Mouse (Mus musculus) right cerebral cortex, adult 18-20 months (tissue): ENCODE measurements at regions not wholly inside any gene's neighbourhood (a gene's known extent, or its start where the extent isn't known, plus 50 kb on each side); places are given as distances from the start of the nearest gene placed in this dataset.
A peak's percentile ranks its signal among the peaks of the same experiment; 100 is the strongest.

Source experiments
- DNase-seq: peaks from one replicate; pipeline ENCODE4 v3.0.0; 2022; ENCODE audit warnings: mixed read lengths

DNA sequence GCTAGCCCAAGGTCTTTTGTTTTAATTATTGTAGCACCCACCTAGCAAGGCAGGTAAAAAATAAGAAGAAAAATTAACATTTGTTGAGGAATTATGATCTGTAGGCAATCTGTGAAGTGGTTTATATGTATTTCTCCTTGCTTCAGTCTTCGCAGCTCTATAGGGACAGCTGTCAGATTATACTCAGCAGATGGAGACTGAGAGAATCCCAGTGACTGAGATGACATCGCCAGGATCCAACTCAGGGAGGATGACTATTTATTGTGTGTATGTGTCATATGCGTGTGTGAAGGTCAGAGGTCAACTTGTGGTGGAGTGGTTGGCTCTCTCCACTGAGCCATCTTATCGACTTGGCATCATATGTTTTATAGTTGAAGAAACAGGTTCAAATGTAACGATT is 362.0 kb upstream of the Chd6 start:
- no peak for DNase-seq

DNA sequence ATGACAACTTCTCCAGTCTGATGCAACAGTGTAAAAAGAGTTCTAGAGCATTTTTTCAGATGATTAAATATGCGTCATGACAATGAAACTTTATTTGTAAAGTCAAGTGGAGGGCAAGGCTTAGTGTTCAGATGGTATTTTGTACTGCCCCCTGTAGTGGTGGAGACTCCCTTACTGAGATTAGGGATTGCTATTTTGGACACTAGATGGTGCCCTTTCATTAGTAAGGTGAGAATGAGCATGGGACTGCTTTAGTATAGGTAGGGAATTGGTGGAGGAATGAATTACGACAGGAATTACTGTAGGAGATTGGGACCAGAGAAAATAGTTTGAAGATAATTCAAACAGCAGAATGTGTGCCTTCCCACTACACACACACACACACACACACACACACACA is 361.1 kb upstream of the Chd6 start:
- DNase-seq: peak; percentile 28

DNA sequence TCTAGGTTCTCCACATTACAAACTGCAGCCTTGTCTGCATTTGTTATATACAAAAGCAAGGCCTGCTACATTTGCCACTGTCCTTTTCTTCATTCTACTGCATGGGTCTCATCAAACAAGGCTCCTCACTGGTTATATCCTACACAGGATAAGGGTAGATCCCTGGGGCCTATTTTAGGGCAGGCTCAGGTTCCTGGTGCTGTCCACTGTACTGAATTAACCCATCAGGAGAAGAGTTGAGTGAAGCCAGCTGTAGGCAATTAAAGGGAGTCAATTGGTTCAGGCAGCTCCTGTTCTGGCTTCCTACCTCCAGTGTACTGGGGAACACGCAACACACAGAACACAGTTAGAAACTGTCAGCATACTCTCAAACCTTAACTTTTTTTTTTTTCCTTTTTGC is 358.2 kb upstream of the Chd6 start:
- no peak for DNase-seq

DNA sequence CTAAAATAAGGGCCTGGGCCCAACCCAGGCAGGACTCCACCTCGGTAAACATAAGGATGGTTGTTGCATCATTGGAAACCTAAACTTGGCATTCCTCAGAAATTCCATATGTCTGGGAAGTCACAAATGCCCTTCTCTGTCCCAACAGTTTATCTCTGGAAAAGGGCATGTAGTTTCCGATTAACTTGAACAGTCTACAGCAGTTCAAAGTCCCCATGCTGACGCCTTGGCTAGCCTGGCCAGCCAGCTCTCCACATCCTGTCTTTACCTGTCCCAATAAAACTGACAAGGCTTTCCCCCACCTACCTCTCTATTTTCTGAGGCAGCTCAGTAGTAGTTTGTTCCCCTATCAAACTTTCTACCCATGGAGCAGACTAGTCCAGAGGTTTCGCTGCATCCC is 351.7 kb upstream of the Chd6 start:
- DNase-seq: no peak

DNA sequence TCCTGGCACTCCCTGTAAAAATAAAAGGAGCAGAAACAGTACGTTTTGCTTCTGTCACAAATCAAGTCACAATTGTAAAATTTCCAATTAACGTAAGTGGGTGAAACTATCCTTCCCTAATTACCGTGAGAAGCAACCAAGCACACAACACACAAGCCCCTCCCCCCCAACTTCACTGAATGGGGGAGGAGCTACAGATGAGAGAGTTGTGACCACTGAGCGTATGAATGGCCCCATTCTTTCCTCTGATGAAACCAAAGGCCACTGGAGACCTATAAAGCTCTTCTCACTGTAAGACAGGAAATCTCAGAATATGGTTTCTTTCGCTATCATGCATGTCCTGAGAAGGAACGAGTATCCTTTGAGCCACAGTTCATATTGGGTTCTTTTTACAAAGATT is 345.6 kb upstream of the Chd6 start:
- no peak for DNase-seq

DNA sequence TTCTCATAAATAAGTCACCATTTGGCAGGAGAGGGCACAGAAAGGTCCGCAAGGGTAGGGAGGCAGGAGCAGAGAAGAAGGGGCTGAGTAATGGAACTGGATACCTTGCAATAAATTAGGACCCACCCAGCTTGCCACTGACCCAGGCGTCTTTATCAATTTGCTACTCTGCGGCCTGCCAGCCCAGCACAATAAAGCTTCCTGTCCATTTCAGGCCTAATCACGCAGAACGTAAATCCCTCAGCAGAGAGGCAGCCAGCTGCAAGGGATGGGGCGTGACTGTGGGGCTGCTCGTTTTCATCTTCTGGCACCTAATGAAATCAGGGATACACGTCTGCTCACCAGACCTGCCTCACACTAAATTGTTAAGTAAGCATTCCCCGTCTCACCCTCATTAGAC is 324.9 kb upstream of the Chd6 start:
- no peak for DNase-seq

DNA sequence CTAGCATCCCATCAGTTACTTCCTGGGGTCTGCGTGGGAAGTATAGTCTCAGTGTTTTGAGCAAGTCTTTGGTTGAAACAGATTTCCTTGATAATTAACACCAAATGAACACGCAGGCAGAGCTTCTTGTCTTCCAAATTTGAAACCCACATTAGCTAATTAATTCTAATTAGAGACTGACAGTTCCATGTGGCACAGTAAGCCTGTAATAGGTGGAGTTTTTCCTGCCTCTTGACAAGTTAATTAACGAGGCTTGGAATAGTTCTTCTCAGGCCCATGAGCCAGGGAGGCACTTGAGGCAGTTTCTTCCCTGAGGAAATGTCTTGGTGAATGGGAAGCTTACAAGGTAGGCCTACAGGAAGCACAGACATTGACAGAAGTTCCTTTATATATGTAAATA is 320.4 kb upstream of the Chd6 start:
- DNase-seq: no peak

DNA sequence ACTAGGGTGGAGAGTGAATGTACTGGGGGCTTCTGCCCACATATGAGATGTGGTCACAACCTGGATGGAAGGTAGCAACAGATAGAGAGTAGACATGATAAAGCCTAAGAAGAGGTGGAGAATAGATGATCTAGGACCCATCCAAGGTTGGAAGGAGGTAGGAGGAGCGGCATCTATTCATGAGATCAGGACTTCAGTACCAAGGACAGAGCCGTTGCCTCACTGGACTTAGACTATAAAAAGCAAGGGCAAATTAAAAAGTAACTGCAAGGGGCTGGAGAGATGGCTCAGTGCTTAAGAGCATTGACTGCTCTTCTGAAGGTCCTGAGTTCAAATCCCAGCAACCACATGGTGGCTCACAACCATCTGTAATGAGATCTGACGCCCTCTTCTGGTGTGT is 316.7 kb upstream of the Chd6 start:
- DNase-seq: no peak

DNA sequence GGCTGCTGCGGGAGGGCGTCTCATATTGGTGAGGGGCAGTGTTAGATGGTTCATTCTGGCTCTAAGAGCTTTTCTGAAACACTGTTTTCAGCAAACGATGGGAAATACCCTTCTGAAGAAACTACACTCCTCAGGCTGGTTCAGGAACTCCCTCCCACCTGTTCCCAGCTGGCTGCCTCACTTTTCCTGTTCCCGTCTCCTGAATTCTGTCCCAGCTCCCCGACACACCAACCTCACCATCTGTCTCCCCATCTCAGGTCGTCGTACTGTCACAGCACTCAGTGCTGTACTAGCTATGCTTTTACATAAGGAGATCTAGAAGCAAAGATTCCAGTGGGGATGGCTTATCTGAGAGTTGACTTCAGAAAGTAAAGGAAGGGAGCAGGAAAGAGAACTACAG is 309.2 kb upstream of the Chd6 start:
- peak; percentile 76 for DNase-seq

DNA sequence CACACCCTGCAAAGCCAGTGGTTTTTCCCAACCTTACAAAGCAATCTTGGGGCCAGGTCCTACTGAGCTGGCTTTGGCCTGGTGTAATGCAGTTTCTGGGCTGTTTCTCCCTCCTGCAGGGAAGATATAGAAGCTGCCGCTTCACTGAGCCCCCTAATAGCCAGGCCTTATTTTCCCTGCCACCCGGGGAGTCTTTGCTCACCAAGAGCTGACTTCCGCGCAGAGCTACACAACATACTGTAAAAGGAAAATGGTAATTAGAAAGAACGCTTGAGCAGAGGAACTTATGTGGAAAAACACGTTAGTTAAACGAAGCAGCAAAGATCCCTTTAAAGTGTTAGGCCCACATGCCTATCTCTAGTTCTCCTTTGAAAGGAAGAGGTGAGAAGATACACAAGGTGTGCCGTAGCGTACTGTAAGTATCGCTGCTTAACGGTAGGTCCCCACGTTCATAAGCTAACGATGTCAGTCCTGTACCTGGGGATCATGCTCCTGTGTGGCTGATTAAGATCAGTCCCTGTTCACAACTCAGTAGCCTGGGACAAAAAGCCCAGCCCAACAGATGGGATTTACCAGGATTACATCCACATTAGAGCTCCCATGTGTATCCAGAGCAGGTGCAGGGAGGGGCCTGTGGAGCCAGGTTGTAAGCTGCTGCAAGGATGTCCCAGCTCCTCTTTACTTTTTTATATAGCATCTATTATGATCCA is 307.5 kb upstream of the Chd6 start:
- DNase-seq: no peak

DNA sequence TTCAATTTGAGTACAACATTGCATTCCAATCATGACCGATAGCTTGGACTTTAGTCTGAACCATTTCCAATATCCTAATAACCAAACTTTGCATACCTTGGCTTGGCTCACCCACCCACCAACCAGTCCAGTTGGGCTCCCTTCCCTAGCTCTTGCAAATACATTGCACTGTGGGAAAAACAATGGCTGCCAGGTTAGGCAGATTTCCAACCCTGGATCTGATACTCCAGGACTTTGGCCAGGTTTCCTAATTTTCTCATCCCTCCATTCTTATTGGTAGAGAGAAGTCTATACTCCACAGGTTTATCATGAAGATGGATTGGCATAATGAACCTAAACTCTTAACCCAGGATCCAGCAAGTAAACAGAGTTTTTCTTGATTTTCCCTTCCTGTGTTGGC is 299.4 kb upstream of the Chd6 start:
- no peak for DNase-seq

DNA sequence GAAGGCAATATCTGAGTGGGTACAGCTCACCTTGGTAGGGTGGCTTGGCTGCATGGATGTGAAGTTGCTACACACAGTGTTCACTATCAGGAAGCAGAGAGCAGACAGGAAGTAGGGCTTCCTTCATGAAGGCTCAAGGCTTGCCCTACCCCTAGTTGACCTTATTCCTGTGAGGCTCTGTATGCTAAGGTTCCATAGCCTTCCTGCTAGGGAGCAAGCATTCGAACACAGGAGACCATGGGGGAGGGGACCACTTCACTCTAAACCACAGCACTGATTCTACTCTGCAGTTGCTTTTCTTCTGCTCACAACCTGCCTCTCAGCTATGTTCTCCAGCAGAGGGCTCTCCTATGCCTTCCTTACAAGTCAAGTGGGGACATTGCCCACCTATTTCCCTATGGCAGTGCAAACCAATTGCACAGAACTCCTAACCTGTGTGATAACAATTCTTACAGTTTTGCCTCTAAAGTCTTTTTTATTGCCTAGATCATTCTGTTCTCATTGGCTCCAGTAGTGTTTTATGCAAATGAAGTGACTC is 297.0 kb upstream of the Chd6 start:
- DNase-seq: no peak

DNA sequence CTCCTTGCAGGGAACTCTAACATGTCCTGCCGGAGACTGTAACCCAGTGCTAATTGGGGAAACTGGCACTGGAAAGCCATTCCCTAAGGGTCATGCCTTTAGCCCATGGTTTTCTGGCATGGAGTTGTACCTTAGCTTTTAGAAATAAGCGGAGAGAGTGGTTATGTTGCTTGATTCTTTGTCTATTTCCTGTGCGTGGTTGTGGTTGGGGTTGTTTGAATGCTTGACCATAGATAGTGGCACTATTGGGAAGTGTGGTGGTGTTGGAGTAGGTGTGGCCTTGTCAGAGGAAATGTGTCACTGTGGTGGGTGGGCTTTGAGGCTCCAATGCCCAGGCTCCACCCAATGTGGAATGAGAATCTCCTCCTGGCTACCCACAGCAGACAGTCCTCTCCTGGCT is 289.2 kb upstream of the Chd6 start:
- no peak for DNase-seq

DNA sequence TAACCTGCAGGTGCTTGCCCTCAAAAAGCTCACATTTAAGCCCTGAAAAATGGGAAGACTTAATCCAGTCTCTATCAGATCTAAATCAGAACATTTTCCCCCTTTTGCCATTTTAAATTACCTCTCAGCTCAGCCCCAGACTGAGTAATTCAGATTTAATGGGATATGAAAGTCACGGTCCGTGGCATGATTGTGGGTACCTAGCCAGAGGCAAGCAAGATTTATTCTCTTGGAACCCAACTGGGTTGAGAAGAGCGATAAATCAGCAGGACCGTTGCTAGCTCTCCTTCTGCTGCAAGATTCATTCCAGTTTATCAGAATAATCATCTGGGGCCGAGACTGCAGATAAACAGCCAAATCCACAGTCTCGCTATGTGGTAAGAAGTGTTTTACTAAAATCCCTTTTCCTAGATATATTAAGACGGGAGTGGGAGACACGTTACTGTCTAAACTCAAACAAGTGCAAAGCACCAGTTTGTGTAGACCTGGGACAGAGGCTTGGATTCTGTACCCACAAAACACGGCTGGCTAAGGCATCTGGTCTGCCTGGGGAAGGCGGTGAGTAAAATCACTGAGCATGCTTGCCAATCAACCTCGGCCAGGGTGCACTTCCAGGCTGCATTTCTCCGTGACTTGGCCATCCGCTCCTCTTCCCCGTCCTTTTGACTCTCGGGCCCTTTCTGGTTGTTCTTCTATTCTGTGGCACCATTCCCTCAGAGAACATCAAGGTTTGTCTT is 282.2 kb upstream of the Chd6 start:
- no peak for DNase-seq

DNA sequence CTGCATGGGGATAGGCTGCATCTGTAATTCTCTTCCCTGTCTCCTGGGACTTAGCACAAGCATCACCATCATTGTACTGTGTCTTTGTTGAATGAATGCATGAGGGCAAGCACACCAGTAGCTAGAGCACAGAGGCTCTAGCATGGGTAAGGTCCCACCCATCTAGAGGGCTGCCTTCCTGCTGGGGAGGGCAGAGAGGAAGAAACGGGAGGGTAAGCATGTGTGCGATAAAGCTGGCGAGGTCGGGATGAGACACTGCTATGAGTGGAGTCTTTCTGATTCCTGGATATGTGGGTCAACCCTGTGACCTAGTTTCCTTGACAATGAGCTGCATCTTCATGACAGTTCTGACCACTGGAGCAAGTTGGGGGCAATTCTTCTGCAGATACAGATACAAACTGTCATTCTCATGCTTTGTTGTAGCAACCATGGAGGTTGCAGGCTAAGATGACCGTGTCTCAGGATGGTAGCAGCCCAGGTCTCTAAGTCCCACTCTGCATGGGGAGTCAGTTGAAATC is 280.5 kb upstream of the Chd6 start:
- DNase-seq: no peak

DNA sequence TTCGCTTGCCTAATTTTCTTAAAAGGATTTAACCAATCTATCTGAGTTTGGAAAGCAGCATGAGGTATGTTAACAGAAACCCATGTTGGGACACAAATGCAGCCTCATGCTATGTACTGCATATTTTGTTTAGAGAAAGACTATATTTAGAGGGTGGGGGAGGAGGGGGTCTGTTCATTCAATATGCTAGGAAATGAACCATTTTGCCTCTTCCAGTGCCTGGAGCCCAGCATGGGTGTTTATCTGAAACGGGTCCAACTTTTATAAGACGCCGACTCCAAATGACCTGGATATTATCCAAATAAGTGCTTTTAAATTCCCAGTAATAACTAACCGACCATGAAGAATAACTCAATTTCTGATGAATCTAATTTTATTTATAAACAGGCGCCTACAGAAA is 278.2 kb upstream of the Chd6 start:
- DNase-seq: no peak

DNA sequence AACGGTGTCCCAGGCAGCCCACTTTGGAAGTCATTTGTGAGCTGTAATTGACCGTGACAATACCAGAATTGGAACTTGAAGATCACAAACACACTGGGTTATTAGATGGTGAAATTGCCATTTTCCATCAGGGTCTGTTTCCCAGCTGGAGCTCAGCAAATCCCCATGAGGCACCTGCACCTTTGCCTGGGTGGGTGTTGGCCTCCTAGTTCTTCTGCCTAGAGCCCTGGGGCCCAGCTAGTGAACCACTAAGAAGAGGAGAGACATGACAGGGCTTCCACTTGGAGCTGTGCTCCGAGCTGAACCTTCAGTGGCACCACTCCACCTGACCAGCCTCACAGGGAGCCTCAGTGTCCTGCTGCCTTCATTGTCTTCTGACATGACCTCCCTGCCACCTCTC is 273.5 kb upstream of the Chd6 start:
- DNase-seq: no peak

DNA sequence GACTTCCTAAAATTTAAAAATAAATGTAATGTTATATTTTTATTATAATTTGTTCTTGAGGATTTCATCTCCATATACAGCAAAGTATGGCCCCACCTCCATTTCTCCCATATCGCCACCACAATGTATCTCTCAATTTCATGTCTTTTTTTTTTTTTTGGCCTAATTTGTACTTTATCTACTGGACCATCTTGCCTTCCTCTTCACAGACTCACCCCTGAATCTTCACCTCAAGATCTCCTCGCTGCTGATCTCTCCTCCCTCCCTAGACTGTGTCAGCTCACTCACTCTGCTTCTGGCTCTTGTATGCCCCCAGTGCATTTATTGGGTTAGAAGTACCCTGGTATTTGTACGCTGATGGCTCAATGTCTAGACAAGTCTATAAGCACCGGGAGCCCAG is 269.4 kb upstream of the Chd6 start:
- no peak for DNase-seq

DNA sequence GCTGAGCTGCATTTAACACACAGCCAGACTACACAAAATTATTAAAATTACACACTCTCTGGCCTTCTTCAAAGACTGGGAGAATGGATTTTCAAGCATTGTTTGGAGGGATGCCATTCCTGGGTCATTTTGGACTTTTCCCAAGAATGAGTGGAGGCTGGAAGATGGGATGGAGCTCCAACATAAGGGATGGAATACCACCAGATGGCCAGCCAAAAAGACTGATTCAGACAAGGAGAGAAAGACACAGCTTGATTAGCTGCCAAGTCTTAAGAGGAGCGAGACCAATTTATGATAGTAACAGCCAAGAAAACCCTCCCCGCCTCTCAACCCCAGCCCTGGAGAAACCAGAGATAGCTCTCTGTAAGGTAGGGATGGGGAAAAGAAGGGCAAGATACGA is 253.4 kb upstream of the Chd6 start:
- peak; percentile 16 for DNase-seq

DNA sequence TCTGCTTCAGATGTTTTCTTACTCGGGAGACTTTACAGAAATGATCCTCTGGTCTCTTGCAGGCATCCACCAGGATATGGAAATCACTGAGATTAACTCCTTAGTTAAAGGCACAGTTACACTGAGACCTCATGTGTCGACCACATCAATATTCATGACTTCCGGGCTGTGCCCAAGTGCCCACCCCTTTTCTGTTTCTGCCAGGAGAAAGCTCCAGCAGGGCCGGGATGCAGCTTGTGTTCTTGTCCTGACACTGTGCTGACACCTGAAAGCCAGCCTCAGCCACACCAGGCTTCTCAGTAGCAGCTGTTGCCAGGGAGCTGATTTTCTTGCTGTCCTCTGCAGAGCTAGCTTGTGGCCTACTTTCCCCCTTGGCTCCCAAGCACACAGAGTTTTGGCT is 240.2 kb upstream of the Chd6 start:
- DNase-seq: no peak

DNA sequence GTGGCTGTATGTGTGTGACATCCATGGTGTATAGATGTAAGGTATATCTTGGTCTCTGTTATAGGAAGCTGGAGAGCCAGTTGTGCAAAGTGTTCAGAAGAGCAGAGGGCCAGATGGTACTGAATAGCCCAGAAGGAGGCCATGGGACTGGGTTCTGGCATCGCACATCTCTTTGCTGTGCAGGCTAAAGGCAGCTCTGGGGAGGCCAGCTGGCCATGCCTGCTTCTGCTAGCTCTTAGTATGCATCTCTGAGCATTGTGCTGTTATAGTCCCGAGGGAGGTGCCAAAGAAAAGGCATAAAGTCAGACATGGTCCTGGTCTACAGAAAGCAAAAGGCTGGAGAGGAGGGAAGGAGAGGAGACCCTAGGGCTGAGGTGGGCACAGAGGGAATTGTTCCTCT is 235.1 kb upstream of the Chd6 start:
- no peak for DNase-seq

DNA sequence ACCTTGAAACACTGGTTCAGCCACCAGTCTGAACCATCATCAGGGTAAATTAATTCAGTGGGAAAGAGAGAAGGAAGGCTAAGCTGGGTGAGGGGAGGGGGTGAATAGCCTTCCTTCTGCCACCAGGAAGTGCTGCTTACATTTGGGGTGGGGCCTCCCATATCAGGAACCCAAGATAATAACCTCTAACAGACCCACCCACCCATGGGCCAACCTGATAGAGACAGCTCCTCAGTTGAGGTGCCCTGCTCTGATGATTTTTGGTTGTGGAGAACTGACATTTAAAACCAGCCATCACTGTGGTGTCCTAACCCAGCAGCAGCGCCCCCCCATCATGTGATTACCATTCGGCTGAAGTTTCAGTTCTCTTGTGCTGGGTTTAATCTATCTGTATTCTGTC is 233.8 kb upstream of the Chd6 start:
- DNase-seq: no peak

DNA sequence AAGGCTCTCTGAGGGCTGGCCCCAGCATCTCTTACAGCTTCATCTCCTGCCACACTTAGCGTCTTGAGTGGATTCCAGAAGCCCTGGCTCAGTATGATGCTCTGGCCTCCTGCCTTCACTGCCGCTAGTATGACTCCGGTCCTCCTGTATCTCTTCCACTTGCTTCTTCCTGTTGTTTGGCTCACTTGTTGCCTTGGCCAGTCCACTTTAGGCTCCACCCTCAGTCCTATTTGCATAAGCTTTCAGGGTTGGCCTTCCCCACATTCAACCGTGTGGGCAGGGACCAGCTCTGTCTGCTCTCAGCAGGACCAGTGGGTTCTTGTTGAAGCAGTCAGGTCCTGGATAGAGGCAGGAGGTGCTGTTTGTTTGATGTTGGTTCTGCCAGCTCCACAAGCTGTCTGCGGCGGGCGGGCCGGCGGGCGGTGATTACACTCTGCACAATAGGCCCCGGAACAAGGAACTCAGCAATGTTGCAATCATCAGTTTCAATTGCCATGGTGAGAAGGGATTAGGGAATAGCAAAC is 232.6 kb upstream of the Chd6 start:
- DNase-seq: no peak

DNA sequence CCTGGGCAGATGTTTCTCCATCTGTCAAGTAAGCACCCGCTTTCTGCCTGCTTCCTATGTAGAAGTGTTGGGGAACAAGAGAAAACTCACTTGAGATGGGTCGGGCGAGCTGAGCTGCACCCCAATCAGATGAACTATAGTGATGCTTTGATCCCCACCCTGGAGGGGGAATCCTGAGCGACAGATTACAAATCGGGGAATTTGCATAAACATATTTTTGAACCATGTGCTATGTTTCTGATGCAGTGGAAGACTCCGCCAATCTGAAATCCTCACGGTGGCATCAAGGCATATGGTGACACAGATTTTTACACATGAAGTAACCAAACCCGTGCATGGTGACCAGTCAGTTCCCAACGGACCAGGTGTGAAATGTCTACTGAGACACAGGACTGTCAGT is 231.4 kb upstream of the Chd6 start:
- no peak for DNase-seq
